Mouse (Mus musculus) brain, embryonic 18.5 days (tissue): ENCODE measurements at regions not wholly inside any gene's neighbourhood (a gene's known extent, or its start where the extent isn't known, plus 50 kb on each side); places are given as distances from the start of the nearest gene placed in this dataset.
A peak's percentile ranks its signal among the peaks of the same experiment; 100 is the strongest.

ENCODE experiments used
- DNase-seq: peaks from one replicate; pipeline ENCODE4 v3.0.0-alpha.2; 2012; ENCODE audit warnings: low read depth, low spot score

GRCm38 (mm10) chr17:80827361-80827760, 99.1 kb upstream of the Map4k3 start:
- no peak for DNase-seq

- DNase-seq, result no peak
Observed at GRCm38 (mm10) chr17:80825971-80826730, 97.9 kb upstream of the Map4k3 start.

- no peak for DNase-seq
Observed at GRCm38 (mm10) chr17:80825518-80825901, 97.2 kb upstream of the Map4k3 start.

- DNase-seq, result no peak
Observed at GRCm38 (mm10) chr17:80824826-80825517, 96.7 kb upstream of the Map4k3 start.

- DNase-seq, result no peak
Observed at GRCm38 (mm10) chr17:80824261-80824660, 96.0 kb upstream of the Map4k3 start.

- DNase-seq, result no peak
Observed at GRCm38 (mm10) chr17:80820888-80821287, 92.6 kb upstream of the Map4k3 start.

- no peak for DNase-seq
Observed at GRCm38 (mm10) chr17:80818477-80819028, 90.3 kb upstream of the Map4k3 start.

GRCm38 (mm10) chr17:80815747-80816146, 87.5 kb upstream of the Map4k3 start:
- DNase-seq, result no peak

GRCm38 (mm10) chr17:80813194-80813593, 84.9 kb upstream of the Map4k3 start:
- no peak for DNase-seq

- DNase-seq, result no peak
Observed at GRCm38 (mm10) chr17:80809275-80809674, 81.0 kb upstream of the Map4k3 start.

GRCm38 (mm10) chr17:80808069-80808468, 79.8 kb upstream of the Map4k3 start:
- DNase-seq, result no peak

- DNase-seq, result no peak
Observed at GRCm38 (mm10) chr17:80803361-80803915, 75.2 kb upstream of the Map4k3 start.

- DNase-seq, result no peak
Observed at GRCm38 (mm10) chr17:80802622-80803021, 74.3 kb upstream of the Map4k3 start.

- DNase-seq, result no peak
Observed at GRCm38 (mm10) chr17:80801991-80802390, 73.7 kb upstream of the Map4k3 start.

GRCm38 (mm10) chr17:80801451-80801983, 73.2 kb upstream of the Map4k3 start:
- DNase-seq, result peak; percentile 67

- DNase-seq, result no peak
Observed at GRCm38 (mm10) chr17:80800877-80801276, 72.6 kb upstream of the Map4k3 start.

- DNase-seq, result no peak
Observed at GRCm38 (mm10) chr17:80800454-80800853, 72.2 kb upstream of the Map4k3 start.

- DNase-seq, result no peak
Observed at GRCm38 (mm10) chr17:80799061-80799460, 70.8 kb upstream of the Map4k3 start.

- no peak for DNase-seq
Observed at GRCm38 (mm10) chr17:80798281-80798980, 70.1 kb upstream of the Map4k3 start.

GRCm38 (mm10) chr17:80796790-80797189, 68.5 kb upstream of the Map4k3 start:
- no peak for DNase-seq

- DNase-seq, result no peak
Observed at GRCm38 (mm10) chr17:80796386-80796785, 68.1 kb upstream of the Map4k3 start.
